Mouse (Mus musculus): ENCODE measurements at regions not wholly inside any gene's neighbourhood (a gene's known extent, or its start where the extent isn't known, plus 50 kb on each side); places are given as distances from the start of the nearest gene placed in this dataset.
"Not testable (repeated sequence)": the region's sequence is repeated elsewhere in the genome, so short reads cannot be mapped to it uniquely, and the experiment has no call there.

GRCm38 (mm10) chr12:45499834-45500233 lies 425.3 kb upstream of the Stxbp6 start:
- no peak for ATAC-seq (ENCODE audit: insufficient number of reproducible peaks, insufficient read depth, low FRiP score, low TSS enrichment, low read depth)
- no peaks in the 10 kb centered on the region for H3K36me3 ChIP-seq
- no peaks in the 10 kb centered on the region for H3K9me3 ChIP-seq
- H3K27me3 ChIP-seq = no peaks in the 10 kb centered on the region
- H3K27ac ChIP-seq = no peak overlapping the region
- H3K4me1 ChIP-seq (replicated peaks) = no peaks in the 10 kb centered on the region
- no peak overlapping the region for H3K4me2 ChIP-seq
- H3K9ac ChIP-seq (replicated peaks) = no peak overlapping the region
- no peak overlapping the region for H3K4me3 ChIP-seq (replicated peaks)
- WGBS = 63% methylated on average over 6 of the region's 6 CpGs

GRCm38 (mm10) chr12:45498230-45498629 lies 423.7 kb upstream of the Stxbp6 start:
- H3K36me3 ChIP-seq = no peaks in the 10 kb centered on the region
- H3K27ac ChIP-seq = no peak overlapping the region
- H3K27me3 ChIP-seq = no peaks in the 10 kb centered on the region
- ATAC-seq (ENCODE audit: insufficient number of reproducible peaks, insufficient read depth, low FRiP score, low TSS enrichment, low read depth) = no peak
- H3K9ac ChIP-seq (replicated peaks) = no peak overlapping the region
- H3K4me1 ChIP-seq (replicated peaks) = no peaks in the 10 kb centered on the region
- H3K4me2 ChIP-seq = no peak overlapping the region
- H3K4me3 ChIP-seq (replicated peaks) = no peak overlapping the region
- H3K9me3 ChIP-seq = no peaks in the 10 kb centered on the region

GRCm38 (mm10) chr12:45489029-45489428 lies 414.5 kb upstream of the Stxbp6 start:
- no peaks in the 10 kb centered on the region for H3K27me3 ChIP-seq
- no peaks in the 10 kb centered on the region for H3K4me1 ChIP-seq (replicated peaks)
- 48% methylated on average over 1 of the region's 1 CpGs for WGBS
- H3K4me3 ChIP-seq (replicated peaks) = no peak overlapping the region
- H3K4me2 ChIP-seq = no peak overlapping the region
- no peak overlapping the region for H3K9ac ChIP-seq (replicated peaks)
- no peaks in the 10 kb centered on the region for H3K9me3 ChIP-seq
- ATAC-seq (ENCODE audit: insufficient number of reproducible peaks, insufficient read depth, low FRiP score, low TSS enrichment, low read depth) = no peak
- no peak overlapping the region for H3K27ac ChIP-seq
- no peaks in the 10 kb centered on the region for H3K36me3 ChIP-seq

GRCm38 (mm10) chr12:45476881-45477280 lies 402.4 kb upstream of the Stxbp6 start:
- H3K4me2 ChIP-seq = no peak overlapping the region
- no peak overlapping the region for H3K9ac ChIP-seq (replicated peaks)
- no peak overlapping the region for H3K4me3 ChIP-seq (replicated peaks)
- no peak for ATAC-seq (ENCODE audit: insufficient number of reproducible peaks, insufficient read depth, low FRiP score, low TSS enrichment, low read depth)
- no peaks in the 10 kb centered on the region for H3K9me3 ChIP-seq
- no peaks in the 10 kb centered on the region for H3K27me3 ChIP-seq
- no peaks in the 10 kb centered on the region for H3K4me1 ChIP-seq (replicated peaks)
- H3K36me3 ChIP-seq = no peaks in the 10 kb centered on the region
- H3K27ac ChIP-seq = no peak overlapping the region

GRCm38 (mm10) chr12:45468093-45468492 lies 393.6 kb upstream of the Stxbp6 start:
- Histone ChIP-seq H3K9me3 (no peaks in the 10 kb centered on the region), H3K4me2 (no peak overlapping the region), H3K9ac (replicated peaks) (no peak overlapping the region), H3K4me1 (replicated peaks) (no peaks in the 10 kb centered on the region), H3K36me3 (no peaks in the 10 kb centered on the region), H3K4me3 (replicated peaks) (no peak overlapping the region), H3K27me3 (no peaks in the 10 kb centered on the region), H3K27ac (no peak overlapping the region)
- no peak for ATAC-seq (ENCODE audit: insufficient number of reproducible peaks, insufficient read depth, low FRiP score, low TSS enrichment, low read depth)
- 75% methylated on average over 3 of the region's 3 CpGs for WGBS

- Histone ChIP-seq H3K36me3 (no peaks in the 10 kb centered on the region), H3K9me3 (no peaks in the 10 kb centered on the region), H3K27ac (no peak overlapping the region), H3K27me3 (no peaks in the 10 kb centered on the region), H3K4me1 (replicated peaks) (no peaks in the 10 kb centered on the region), H3K4me3 (replicated peaks) (no peak overlapping the region), H3K4me2 (no peak overlapping the region), H3K9ac (replicated peaks) (no peak overlapping the region)
- ATAC-seq (ENCODE audit: insufficient number of reproducible peaks, insufficient read depth, low FRiP score, low TSS enrichment, low read depth) = peak; percentile 59; the same call in 1 of the 2 replicates
- WGBS = 45% methylated on average over 2 of the region's 2 CpGs
Measured at GRCm38 (mm10) chr12:45467058-45467457, 392.5 kb upstream of the Stxbp6 start.

- Histone ChIP-seq H3K36me3 (no peaks in the 10 kb centered on the region), H3K27me3 (no peaks in the 10 kb centered on the region), H3K4me2 (no peak overlapping the region), H3K4me3 (replicated peaks) (no peak overlapping the region), H3K4me1 (replicated peaks) (no peaks in the 10 kb centered on the region), H3K9me3 (no peaks in the 10 kb centered on the region), H3K27ac (no peak overlapping the region), H3K9ac (replicated peaks) (no peak overlapping the region)
- no peak for ATAC-seq (ENCODE audit: insufficient number of reproducible peaks, insufficient read depth, low FRiP score, low TSS enrichment, low read depth)
- WGBS = 63% methylated on average over 3 of the region's 3 CpGs
Measured at GRCm38 (mm10) chr12:45466066-45466465, 391.6 kb upstream of the Stxbp6 start.

GRCm38 (mm10) chr12:45464952-45465351 lies 390.4 kb upstream of the Stxbp6 start:
- ATAC-seq (ENCODE audit: insufficient number of reproducible peaks, insufficient read depth, low FRiP score, low TSS enrichment, low read depth) = no peak
- H3K36me3 ChIP-seq = no peaks in the 10 kb centered on the region
- H3K9ac ChIP-seq (replicated peaks) = no peak overlapping the region
- no peaks in the 10 kb centered on the region for H3K9me3 ChIP-seq
- H3K4me1 ChIP-seq (replicated peaks) = no peaks in the 10 kb centered on the region
- 80% methylated on average over 2 of the region's 2 CpGs for WGBS
- no peak overlapping the region for H3K4me2 ChIP-seq
- H3K27me3 ChIP-seq = no peaks in the 10 kb centered on the region
- H3K4me3 ChIP-seq (replicated peaks) = no peak overlapping the region
- no peak overlapping the region for H3K27ac ChIP-seq

GRCm38 (mm10) chr12:45458746-45459145 lies 384.2 kb upstream of the Stxbp6 start:
- not testable (repeated sequence) for H3K4me3 ChIP-seq (replicated peaks); H3K27me3 ChIP-seq; ATAC-seq (ENCODE audit: insufficient number of reproducible peaks, insufficient read depth, low FRiP score, low TSS enrichment, low read depth); H3K9ac ChIP-seq (replicated peaks); H3K4me1 ChIP-seq (replicated peaks); H3K27ac ChIP-seq; H3K36me3 ChIP-seq; H3K9me3 ChIP-seq; H3K4me2 ChIP-seq
- WGBS = 87% methylated on average over 8 of the region's 8 CpGs

GRCm38 (mm10) chr12:45443512-45444190 lies 369.1 kb upstream of the Stxbp6 start:
- H3K4me2 ChIP-seq = no peak overlapping the region
- peaks cover 6% of the 10 kb centered on the region; the same call in 1 of the 2 replicates for H3K4me1 ChIP-seq (replicated peaks)
- H3K9me3 ChIP-seq = no peaks in the 10 kb centered on the region
- no peak overlapping the region for H3K9ac ChIP-seq (replicated peaks)
- no peaks in the 10 kb centered on the region for H3K27me3 ChIP-seq
- 55% methylated on average over 8 of the region's 8 CpGs for WGBS
- H3K27ac ChIP-seq = no peak overlapping the region
- ATAC-seq (ENCODE audit: insufficient number of reproducible peaks, insufficient read depth, low FRiP score, low TSS enrichment, low read depth) = no peak
- H3K4me3 ChIP-seq (replicated peaks) = no peak overlapping the region
- H3K36me3 ChIP-seq = no peaks in the 10 kb centered on the region

GRCm38 (mm10) chr12:45442474-45442873 lies 368.0 kb upstream of the Stxbp6 start:
- H3K27ac ChIP-seq = no peak overlapping the region
- H3K27me3 ChIP-seq = no peaks in the 10 kb centered on the region
- no peak overlapping the region for H3K4me2 ChIP-seq
- H3K4me3 ChIP-seq (replicated peaks) = no peak overlapping the region
- 16% methylated on average over 4 of the region's 4 CpGs for WGBS
- H3K9ac ChIP-seq (replicated peaks) = no peak overlapping the region
- H3K9me3 ChIP-seq = no peaks in the 10 kb centered on the region
- H3K36me3 ChIP-seq = no peaks in the 10 kb centered on the region
- peaks cover 6% of the 10 kb centered on the region; the same call in 1 of the 2 replicates for H3K4me1 ChIP-seq (replicated peaks)
- no peak for ATAC-seq (ENCODE audit: insufficient number of reproducible peaks, insufficient read depth, low FRiP score, low TSS enrichment, low read depth)

- no peak overlapping the region for H3K27ac ChIP-seq
- H3K27me3 ChIP-seq = no peaks in the 10 kb centered on the region
- H3K4me1 ChIP-seq (replicated peaks) = peaks cover 6% of the 10 kb centered on the region; the same call in 1 of the 2 replicates
- H3K36me3 ChIP-seq = no peaks in the 10 kb centered on the region
- no peak for ATAC-seq (ENCODE audit: insufficient number of reproducible peaks, insufficient read depth, low FRiP score, low TSS enrichment, low read depth)
- no peak overlapping the region for H3K4me2 ChIP-seq
- H3K4me3 ChIP-seq (replicated peaks) = no peak overlapping the region
- H3K9me3 ChIP-seq = no peaks in the 10 kb centered on the region
- H3K9ac ChIP-seq (replicated peaks) = no peak overlapping the region
- WGBS = 80% methylated on average over 2 of the region's 2 CpGs
Measured at GRCm38 (mm10) chr12:45439745-45440144, 365.2 kb upstream of the Stxbp6 start.
